Mouse (Mus musculus): ENCODE data around the gene Pdcd4. TPM values are rescaled to one million over a fixed set of nuclear protein-coding genes. Genes with fewer than 3 reads are reported as not detected.
A peak's percentile ranks its signal among the peaks of the same experiment; 100 is the strongest.

Gene Pdcd4
- total RNA-seq (2014; rRNA removed) (24.4 and 32.3 TPM in 2 replicates), polyA plus RNA-seq (2015; fragmentation: Nextera tagmentation; extraction: Ambion mirVana) (55.1 and 82.7 TPM in 2 replicates)

- no peak for TF ChIP-seq CTCF (IDR thresholded peaks at IDR 0.05; ENCODE audit: low read depth)
- ATAC-seq (peak; percentile 23; the same call in 1 of the 2 replicates), DNase-seq (no peak)
- Histone ChIP-seq H3K9ac (no peak within 1 kb of the TSS), H3K27me3 (ENCODE audit: insufficient read depth, low read length) (no peaks in the 10 kb centered on the region), H3K4me3 (ENCODE audit: low read depth, low read length) (no peak within 1 kb of the TSS), H3K36me3 (ENCODE audit: insufficient read depth) (no peaks in the 10 kb centered on the region), H3K4me2 (ENCODE audit: low read depth) (no peak within 1 kb of the TSS), H3K9me3 (ENCODE audit: low read length) (no peaks in the 10 kb centered on the region), H3K4me1 (ENCODE audit: insufficient read depth) (no peaks in the 10 kb centered on the region), H3K27ac (ENCODE audit: low read depth, low read length) (no peak within 1 kb of the TSS)
- WGBS = 22% methylated on average over 3 of the region's 3 CpGs
Observed at GRCm38 (mm10) chr19:53892061-53892460, at the start of gene Pdcd4. Gene Pdcd4, plus strand, starts transcription at chr19:53892231.

DNA sequence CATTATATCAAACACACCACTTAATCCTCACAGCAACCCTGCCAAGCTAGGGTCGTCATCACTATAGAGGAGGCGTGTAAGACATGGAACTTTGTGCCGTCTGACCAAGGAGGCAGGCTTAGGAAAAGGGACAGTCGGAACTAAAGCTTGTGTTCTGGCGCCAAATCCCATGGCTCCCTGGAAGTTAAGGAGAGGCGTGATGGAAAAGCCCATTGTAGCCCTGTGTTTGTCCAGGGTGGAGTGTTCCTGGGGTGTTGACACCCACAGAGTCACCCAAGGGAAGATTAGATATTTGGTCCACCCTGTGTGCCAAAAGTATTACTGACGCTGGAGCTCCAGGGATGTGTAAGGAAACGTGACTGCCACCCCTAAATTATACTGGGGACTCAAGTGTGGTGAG, 48.1 kb upstream of the Pdcd4 start:
- Histone ChIP-seq H3K27ac (ENCODE audit: low read depth, low read length) (no peak overlapping the region), H3K9ac (no peak overlapping the region), H3K4me2 (ENCODE audit: low read depth) (no peak overlapping the region), H3K4me3 (ENCODE audit: low read depth, low read length) (no peak overlapping the region), H3K4me1 (ENCODE audit: insufficient read depth) (no peaks in the 10 kb centered on the region), H3K36me3 (ENCODE audit: insufficient read depth) (no peaks in the 10 kb centered on the region), H3K27me3 (ENCODE audit: insufficient read depth, low read length) (no peaks in the 10 kb centered on the region), H3K9me3 (ENCODE audit: low read length) (no peaks in the 10 kb centered on the region)
- no peak for TF ChIP-seq CTCF (IDR thresholded peaks at IDR 0.05; ENCODE audit: low read depth)
- no peak for ATAC-seq
- WGBS = 90% methylated on average over 8 of the region's 8 CpGs
- DNase-seq = no peak

- DNase-seq (no peak), ATAC-seq (no peak)
- H3K27me3 ChIP-seq (ENCODE audit: insufficient read depth, low read length) = no peaks in the 10 kb centered on the region
- no peak overlapping the region for H3K9ac ChIP-seq
- WGBS = 72% methylated on average over 10 of the region's 10 CpGs
- H3K4me2 ChIP-seq (ENCODE audit: low read depth) = no peak overlapping the region
- TF ChIP-seq CTCF (IDR thresholded peaks at IDR 0.05; ENCODE audit: low read depth) = no peak
- H3K27ac ChIP-seq (ENCODE audit: low read depth, low read length) = no peak overlapping the region
- no peaks in the 10 kb centered on the region for H3K9me3 ChIP-seq (ENCODE audit: low read length)
- H3K4me1 ChIP-seq (ENCODE audit: insufficient read depth) = peaks cover 24% of the 10 kb centered on the region
- no peak overlapping the region for H3K4me3 ChIP-seq (ENCODE audit: low read depth, low read length)
- no peaks in the 10 kb centered on the region for H3K36me3 ChIP-seq (ENCODE audit: insufficient read depth)
Observed at GRCm38 (mm10) chr19:53848272-53848995, 43.6 kb upstream of the Pdcd4 start.

- WGBS = 39% methylated on average over 18 of the region's 18 CpGs
- no peak overlapping the region for H3K4me2 ChIP-seq (ENCODE audit: low read depth)
Observed at GRCm38 (mm10) chr19:53850166-53850922, 41.7 kb upstream of the Pdcd4 start.

DNA sequence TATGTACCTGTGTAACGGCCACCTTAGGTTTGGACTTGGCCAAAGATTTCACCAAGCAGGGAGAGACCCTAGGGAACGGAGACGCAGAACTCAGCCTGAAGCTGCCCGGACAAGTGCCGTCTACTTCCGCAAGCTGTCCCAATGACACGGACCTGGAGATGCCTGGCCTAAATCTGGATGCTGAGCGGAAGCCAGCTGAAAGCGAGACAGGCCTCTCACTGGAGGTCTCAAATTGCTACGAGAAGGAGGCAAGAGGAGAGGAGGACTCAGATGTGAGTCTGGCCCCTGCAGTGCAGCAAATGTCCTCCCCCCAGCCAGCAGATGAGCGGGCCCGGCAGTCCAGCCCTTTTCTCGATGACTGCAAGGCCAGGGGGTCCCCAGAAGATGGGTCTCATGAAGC, 40.7 kb upstream of the Pdcd4 start:
- peaks cover 47% of the 10 kb centered on the region for H3K4me1 ChIP-seq (ENCODE audit: insufficient read depth)
- no peak for DNase-seq

More at GRCm38 (mm10) chr19:53850166-53850922, 41.7 kb upstream of the Pdcd4 start:
- ATAC-seq = no peak
- no peaks in the 10 kb centered on the region for H3K36me3 ChIP-seq (ENCODE audit: insufficient read depth)
- no peak for DNase-seq
- H3K9me3 ChIP-seq (ENCODE audit: low read length) = no peaks in the 10 kb centered on the region
- TF ChIP-seq CTCF (IDR thresholded peaks at IDR 0.05; ENCODE audit: low read depth) = no peak
- H3K27me3 ChIP-seq (ENCODE audit: insufficient read depth, low read length) = no peaks in the 10 kb centered on the region
- H3K27ac ChIP-seq (ENCODE audit: low read depth, low read length) = 0 out of 2 replicates have a peak overlapping the region, but pooled peaks have one; percentile 22
- no peak overlapping the region for H3K9ac ChIP-seq
- peaks cover 37% of the 10 kb centered on the region for H3K4me1 ChIP-seq (ENCODE audit: insufficient read depth)
- no peak overlapping the region for H3K4me3 ChIP-seq (ENCODE audit: low read depth, low read length)

GRCm38 (mm10) chr19:53851826-53852698, 40.0 kb upstream of the Pdcd4 start:
- TF ChIP-seq CTCF (IDR thresholded peaks at IDR 0.05; ENCODE audit: low read depth) = no peak
- Histone ChIP-seq H3K4me3 (ENCODE audit: low read depth, low read length) (no peak overlapping the region), H3K4me2 (ENCODE audit: low read depth) (peak overlapping the region; percentile 41), H3K9me3 (ENCODE audit: low read length) (no peaks in the 10 kb centered on the region), H3K9ac (peak overlapping the region; percentile 35; the same call in 1 of the 2 replicates), H3K4me1 (ENCODE audit: insufficient read depth) (peaks cover 51% of the 10 kb centered on the region), H3K27ac (ENCODE audit: low read depth, low read length) (peak overlapping the region; percentile 82), H3K27me3 (ENCODE audit: insufficient read depth, low read length) (no peaks in the 10 kb centered on the region), H3K36me3 (ENCODE audit: insufficient read depth) (no peaks in the 10 kb centered on the region)
- 37% methylated on average over 14 of the region's 14 CpGs for WGBS
- DNase-seq (no peak), ATAC-seq (peak; percentile 1; the same call in 1 of the 2 replicates)

More for the DNA sequence above, 40.7 kb upstream of the Pdcd4 start:
- Histone ChIP-seq H3K27ac (ENCODE audit: low read depth, low read length) (peak overlapping the region; percentile 82), H3K36me3 (ENCODE audit: insufficient read depth) (no peaks in the 10 kb centered on the region), H3K4me2 (ENCODE audit: low read depth) (no peak overlapping the region), H3K4me3 (ENCODE audit: low read depth, low read length) (no peak overlapping the region), H3K9me3 (ENCODE audit: low read length) (no peaks in the 10 kb centered on the region), H3K27me3 (ENCODE audit: insufficient read depth, low read length) (no peaks in the 10 kb centered on the region), H3K9ac (no peak overlapping the region)
- no peak for ATAC-seq
- no peak for TF ChIP-seq CTCF (IDR thresholded peaks at IDR 0.05; ENCODE audit: low read depth)
- 71% methylated on average over 13 of the region's 13 CpGs for WGBS
